Mouse (Mus musculus) naive thymus-derived CD4-positive, alpha-beta T cell, adult 2 months (primary cell): Measurements from ENCODE around the gene Sptan1.

Experiments
- DNase-seq: peaks from one replicate; pipeline ENCODE4 v3.0.0-alpha.2; 2011; ENCODE audit warnings: low read depth

Gene Sptan1

DNA sequence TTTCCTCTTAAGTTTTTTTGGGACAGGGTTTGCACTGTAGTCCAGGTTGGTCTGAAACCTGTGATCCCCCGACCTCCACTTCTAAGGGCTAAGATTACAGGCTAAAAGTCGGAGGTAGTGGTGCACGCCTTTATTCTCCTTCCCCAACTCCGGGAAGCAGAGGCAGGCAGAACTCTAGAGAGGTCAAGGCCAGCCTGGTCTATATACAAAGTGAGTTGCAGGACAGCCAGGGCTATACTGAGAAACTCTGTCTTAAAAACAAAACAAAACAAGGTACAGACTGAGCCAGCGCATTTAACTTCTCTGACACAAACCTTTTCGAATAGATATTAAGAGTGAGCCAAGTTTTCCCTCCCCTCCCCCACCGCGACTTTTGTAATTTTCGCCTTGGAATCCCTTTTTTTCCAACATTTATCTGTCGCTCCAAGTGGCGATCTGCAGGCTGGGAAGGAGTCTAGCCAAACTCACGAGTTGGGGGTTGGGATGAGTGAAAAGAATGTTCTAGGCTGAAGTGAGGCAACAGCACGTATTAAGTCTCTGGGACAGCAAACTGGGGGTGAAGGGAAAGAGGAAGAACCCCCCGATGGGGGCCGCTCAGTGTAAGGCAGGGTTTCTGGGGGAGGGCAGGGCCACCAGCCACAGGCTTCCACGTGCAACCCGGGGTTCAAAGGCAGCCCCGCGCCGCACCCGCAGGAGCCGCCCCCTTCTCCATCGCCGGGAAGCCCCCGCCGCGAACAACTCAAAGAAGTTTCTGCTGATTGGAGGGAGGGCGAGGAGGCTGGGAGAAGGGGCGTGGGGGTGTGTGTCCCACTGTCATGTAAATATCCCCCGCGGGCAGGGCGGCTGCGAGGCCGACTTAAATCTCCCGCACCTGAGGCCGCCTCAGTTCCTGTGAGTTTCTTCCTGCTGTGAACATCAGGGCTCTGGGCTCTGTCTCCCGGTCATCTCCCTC, 96.1 kb downstream of the Sptan1 start:
- peak; percentile 73 for DNase-seq

DNA sequence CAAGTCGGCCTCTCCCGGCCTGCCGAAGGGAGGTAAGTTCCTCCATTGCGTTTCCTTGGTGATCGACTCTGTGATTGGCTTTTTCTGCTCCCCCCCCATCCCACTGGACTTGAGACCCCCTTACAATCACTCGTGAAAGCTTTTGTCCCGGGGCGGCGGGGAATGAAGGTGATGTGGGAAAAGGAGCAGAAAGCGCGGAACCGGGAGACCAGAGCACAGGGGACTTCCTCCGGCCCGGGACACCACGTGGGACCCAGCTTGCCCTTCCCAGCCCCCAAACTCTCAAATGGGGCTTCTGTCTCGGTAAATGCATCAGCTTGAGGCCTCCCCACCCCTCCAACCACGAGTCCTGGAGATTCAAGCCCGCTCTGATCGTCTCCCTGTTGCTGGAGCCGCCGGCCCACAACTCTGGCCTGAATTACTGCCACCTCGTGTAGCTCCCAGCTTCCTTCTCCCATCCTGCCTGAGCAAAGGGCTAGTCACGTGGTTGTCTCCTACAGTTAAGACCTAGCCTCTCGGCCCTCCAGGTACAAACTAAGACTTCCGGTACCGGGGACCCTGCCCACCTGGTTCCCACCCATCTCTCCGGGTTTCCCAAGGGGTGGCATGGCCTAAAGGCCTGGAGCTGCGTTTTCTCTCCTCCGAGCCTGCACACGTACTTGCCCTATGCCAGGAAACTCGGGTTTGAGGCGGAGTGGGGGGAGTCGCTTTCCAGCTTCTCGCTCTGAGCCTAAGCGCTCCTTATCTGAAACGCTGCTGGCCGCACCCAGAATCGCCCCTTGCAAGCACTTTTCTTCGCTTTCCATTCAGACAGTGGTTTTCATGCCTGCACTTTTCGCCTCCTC, 97.1 kb downstream of the Sptan1 start:
- peak; percentile 64 for DNase-seq

DNA sequence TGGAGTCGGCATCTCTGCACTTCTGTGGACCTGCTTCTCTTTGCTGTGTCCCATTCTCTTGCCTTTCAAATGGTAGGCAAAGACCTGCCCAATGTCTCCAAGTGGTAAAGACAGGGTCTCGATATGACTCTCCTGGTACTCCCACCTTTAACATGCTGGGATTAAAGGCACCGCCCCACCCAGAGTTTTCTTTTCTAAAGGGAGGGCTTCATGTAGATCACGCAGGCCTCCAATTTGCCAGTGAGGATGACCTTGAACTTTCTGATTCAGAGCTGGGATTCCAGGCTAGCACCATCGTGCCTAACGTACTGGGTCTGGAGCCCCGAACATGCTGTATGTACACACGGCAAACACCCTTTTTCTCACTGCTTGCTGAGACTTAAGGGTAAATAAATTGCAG, 97.9 kb downstream of the Sptan1 start:
- DNase-seq = no peak

DNA sequence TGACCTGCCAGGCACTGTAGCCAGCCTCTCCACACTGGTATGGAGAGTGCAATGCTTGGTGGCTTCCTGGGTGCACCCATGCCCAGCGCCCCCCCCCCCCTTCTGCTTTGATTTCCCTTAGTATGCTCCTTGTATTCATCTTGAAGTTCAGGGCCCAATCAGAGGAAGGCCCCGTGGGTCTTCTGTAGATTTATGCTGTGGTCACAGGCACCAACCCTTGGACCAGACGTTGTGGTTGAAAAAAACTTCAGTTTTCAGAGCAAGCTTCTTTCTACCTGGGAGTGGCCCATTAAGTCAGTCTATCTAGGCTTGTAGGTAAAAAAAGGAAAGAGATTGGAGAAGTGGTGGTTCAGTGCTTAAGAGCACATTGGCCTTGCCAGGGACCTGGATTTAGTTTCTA, 98.4 kb downstream of the Sptan1 start:
- peak; percentile 55 for DNase-seq

DNA sequence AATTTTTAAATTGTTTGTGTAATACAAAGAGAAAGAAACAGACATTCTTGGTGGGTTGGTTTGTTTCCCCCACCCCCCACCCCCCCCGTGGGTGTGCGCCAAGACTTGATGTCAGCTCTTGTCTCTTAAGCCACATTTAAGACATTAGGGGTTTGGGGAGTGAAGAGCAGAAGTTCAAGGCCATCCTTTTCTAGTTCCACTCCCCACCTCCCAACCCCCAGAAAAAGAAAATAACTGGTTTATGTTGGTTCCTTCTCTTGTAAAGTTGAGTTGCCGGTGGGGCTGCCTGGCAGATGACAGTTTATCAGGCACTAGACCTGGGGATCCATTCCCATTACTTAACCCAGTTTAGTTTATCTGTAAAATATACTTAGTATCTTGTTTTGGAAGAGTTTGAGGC, 98.9 kb downstream of the Sptan1 start:
- DNase-seq = no peak

DNA sequence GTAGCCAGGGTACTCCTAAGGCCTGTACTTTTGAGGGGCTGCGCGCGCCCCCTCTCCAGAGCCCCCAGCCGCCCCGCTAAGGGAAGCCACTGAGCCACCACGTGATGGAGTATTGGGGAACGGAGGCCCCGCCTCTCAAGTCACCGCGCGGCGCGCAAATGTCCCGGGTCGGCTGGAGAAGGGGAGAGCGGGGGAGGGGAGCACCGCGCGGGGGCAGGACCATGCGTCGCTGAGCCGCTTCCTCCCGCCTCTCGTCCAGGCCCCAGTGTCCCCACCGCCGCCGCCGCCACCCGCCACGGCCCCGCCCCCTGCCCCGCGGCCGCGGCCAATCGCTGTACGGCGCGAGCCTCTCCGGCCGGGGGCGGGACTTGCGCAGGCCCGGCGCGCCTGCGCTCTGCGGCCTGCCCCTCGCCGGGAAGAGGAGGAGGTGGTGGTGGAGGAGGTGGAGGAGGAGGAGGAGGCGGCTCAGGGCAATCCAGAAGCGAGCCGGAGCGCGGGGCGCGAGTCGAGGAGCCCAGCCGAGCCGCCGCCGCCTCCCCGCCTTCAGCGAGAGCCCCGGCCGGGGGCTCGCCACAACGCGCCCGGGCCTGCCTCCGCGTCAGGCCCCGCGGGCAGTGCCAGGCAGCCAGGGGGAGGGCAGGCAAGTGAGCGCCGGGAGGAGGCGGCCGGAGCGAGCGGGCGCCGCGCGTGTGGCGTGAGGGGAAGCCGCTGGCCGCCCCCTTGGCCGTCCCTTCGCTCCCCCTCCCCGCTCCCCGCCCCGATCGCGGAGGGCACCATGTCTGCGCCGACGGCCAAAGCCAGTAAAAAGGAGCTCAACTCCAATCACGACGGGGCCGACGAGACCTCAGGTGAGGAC, 100.9 kb downstream of the Sptan1 start:
- peak; percentile 92 for DNase-seq

DNA sequence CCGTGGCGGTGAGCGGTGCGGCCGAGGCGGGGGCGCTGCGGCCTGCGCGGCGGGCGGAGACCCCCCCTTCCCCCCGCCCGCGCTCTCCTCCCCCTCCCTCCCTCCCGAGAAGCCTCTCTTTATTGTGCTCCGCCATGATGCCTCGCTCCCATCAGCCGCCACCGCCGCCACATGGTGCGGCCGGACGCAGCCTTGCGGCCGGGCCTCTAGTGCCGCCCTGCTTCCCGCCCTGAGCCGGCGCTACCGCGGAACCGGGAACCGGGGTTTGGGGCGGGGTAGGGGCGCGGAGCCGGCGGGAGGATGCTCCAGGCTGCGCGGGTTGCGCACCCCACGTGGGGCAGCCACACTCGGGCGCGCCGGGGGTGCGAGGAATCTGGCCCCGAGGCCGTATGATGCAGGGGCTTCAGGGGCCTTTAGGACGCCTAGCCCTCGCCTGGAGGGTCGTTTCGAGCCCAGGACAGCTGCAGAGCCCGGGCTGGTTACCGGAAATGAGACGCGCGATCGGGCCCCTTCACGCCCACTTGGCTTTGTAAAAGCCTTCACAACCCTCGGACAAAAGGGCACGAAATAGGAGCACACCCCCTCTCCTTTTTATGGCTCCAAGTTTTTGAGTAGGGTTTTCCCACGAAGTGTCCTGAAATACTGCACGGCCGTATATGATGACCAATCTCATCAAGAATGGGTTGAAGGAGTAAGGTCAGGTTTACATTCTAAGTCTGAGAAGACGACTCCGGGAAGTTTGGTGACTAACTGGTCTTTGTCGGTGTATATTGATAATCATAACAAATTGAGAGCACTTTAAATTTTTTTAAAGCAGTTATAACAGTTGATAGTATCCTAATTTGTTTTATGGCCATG, 101.9 kb downstream of the Sptan1 start:
- DNase-seq = peak; percentile 67

DNA sequence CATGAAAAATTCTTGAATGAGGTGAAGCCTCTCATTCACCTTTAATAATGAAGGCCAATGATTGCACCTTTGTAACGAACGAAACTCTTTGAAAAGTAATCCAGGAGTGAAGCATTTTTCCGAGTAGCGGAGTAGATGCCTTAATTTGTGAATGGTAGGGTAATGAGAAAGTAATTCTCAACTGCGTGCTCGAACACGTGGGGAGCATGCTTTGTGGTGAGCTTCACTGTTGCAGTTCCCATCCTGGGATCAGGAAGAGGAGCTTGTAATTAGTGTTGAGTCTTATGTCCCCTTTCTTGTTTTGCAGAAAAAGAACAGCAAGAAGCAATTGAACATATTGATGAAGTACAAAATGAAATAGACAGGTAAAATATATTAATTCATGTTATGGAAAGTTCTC, 102.6 kb downstream of the Sptan1 start:
- DNase-seq = no peak

DNA sequence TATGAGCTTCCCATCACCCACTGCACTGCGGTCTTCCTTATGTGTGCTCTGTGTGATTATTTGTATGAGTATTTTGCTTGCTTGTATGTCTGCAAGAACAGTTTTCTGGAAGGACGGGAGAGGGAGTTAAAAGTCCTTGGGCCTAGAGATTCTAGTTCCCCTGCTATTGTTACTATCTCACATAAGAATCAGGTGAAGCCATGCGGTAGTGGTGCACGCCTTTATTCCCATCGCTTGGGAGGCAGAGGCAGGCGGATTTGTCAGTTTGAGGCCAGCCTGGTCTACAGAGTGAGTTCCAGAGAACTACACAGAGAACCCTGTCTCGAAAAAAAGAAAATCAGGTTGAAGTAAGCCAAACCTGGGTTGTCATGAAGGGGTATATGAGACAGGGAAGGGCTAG, 107.5 kb downstream of the Sptan1 start:
- no peak for DNase-seq

DNA sequence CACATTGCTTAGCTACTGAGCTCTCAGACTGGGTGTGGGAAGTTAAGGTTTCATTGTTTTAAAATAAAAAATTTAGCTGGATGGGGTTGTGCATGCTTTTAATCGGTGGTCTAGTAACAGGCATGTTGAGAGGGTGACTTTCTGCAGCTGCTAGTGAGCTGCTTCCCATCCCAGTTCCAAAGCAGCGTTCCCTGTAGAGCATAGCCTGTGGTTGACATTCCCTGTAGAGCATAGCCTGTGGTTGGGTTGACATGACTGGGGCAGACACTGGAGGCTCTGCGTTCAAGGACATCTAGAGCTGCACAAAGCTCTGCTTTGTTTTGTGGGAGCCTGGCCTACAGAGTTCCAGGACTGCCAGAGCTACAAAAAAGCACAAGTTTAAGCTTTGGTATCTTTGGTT, 107.9 kb downstream of the Sptan1 start:
- DNase-seq = no peak

DNA sequence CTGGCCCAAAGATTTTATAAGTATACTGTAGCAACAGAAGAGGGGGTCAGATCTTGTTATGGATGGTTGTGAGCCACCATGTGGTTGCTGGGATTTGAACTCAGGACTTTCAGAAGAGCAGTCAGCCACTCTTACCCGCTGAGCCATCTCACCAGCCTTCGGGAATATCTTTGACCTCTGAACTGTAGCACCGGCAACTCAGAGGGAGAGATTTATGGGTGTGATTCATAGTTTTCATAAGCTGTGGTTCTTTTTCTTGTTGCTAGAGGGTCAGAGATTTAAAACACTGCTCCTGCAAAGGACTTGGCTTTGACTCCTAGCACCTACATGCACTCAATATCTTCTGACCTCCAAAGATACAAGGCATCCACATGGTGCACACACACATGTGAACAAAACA, 110.3 kb downstream of the Sptan1 start:
- DNase-seq = no peak

DNA sequence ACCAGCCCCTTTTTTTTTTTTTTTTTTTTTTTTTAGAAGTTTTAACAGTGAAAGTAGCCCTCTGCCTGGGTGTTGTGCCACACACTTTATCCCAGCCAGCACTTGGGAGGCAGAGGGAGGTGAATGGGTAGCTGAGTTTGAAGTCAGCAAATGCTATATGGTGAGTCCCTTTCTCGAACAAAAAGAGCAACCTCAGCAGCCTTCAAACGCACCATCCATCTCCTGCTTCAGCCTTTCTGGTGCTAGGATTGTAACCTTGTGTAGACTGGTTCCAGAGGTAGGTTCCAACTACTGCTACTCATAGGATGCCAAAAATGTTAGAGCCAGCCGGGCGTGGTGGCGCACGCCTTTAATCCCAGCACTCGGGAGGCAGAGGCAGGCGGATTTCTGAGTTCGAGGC, 111.1 kb downstream of the Sptan1 start:
- no peak for DNase-seq

DNA sequence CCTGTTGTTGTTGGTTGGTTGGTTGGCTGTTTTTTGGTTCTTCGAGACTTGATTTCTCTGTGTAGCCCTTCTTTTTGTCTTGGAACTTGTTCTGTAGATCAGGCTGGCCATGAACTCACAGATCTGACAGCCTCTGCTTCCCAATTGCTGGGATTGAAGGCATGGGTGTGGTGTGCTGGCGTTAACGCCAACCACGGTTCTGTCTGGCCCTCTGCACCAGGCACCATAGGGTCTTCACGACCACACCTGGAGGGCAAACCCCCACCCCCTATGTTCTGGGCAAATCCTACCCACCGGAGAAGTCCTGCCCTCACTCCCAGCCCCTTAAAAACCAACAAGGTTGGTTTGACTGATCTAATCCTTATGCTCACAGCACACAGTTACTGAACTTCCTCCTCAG, 111.6 kb downstream of the Sptan1 start:
- DNase-seq = no peak

DNA sequence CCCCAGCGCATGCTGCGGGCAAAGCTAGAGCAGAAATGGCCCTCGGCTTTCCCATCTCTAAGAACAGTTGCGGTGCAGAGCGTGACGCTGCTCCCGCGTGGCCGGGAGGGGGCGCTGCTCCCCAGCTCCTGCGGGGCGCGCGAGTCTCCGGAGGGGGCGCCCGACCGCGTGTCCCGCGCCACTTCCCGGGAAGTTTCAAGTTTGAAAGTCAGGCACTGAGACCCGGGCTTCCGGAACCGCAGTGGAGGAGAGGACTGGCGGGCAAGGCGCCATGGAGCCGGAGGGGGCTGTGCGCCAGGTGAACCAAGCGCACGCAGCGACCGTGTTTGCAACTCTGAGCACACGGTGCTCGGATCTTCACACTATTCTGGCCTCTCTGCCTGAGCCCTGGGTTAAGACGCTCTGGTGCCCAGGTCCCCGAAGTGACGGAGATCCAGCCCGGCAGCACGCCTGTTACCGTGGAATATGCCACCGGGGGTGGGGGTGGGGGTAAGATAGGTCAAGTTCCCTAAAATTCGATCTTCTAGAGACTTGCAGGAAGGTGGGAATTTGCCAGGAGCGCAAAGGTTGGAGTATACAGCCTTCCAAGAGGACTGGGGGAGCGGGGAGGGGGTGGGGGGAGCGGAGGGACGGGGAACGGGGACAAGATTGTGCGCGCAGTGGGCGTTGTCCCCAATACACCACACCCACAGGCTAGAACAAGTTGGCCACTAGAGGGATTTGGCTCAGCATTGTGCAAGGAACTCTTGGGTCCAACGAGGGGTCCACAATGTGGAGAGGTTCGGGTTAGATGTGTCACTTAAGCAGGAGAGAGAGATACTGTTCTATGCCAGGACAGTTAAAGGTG, 112.4 kb downstream of the Sptan1 start, which contains the start of gene Pkn3:
TSS of gene Pkn3 (plus strand) at position 183 of the 847 bp plus-strand sequence.
- peak; percentile 89 for DNase-seq

DNA sequence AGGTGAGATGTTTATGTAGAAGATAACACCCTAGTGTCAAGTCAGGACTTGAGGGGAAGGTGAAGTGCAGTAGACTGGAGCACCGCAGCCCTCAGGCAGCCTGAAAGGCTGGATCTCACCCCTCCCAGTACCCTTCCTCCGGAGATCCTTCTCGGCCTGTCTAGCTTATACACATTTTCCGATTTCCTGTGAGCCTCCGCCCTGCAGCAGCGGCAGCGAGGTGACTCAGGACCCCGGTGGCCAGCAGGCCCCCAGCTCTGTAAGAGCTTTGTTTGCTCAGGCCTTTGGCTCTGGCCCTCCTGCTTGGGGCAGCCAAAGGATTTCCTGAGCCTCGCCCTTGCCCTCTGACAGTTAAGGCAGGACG, 113.0 kb downstream of the Sptan1 start:
- no peak for DNase-seq

DNA sequence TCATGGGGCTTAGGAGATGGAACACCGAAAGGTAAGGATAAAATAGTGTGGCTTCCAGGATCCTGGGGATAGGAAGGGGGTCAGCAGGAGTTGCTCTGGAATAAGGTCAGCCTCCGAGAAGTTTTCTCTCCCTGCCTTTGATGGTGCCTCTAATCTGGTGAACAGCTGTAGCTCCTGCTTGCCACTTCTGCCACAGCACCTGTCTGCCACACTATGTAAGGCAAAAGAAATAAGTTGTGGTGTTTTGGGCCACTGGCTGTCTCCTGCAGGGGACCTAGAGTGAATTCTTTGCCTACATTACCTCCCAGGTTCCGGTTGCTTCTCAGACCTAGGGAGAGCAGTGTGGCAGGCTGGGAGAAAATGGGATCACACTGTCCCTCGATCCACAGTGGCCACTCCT, 113.4 kb downstream of the Sptan1 start:
- no peak for DNase-seq

DNA sequence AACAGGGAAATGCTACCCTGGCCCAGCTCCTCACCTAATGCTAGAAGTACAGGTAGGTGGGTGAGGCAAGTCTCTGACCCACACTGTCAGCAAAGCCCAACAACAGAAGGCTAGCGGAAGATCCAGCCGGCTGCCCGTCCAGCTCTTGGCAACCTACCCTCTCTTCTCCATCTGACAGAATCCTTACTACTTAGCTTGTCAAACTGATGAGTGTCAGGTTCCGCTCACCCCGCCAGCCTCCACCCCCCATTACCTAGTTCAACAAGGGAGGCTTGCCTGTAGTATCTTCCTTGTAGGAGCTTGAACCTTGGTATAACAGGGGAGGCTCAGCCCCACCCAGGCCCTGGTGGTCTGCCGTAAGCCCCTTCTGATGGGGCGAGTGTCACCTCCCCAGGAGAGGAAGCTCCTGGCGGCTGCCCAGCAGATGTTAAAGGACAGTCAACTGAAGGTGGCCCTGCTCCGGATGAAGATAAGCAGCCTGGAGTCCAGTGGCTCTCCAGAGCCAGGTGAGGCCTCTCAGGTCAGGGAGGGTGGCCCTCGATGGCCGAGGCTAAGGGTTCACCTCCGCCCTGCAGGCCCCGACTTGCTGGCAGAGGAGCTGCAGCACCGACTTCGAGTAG, 114.9 kb downstream of the Sptan1 start:
- no peak for DNase-seq
